Mouse (Mus musculus) MEL (cell line): Measurements from ENCODE around the gene Ndufa7.

Source experiments
- CTCF ChIP-seq, 3 experiments: IDR thresholded peaks in 2 of 3; conservative IDR thresholded peaks in 1 of 3; 2 replicates each; pipeline ENCODE4 v1.5.1; 2011 to 2012; ENCODE audit warnings: low read length in 3 of 3, low read depth in 2 of 3, mild to moderate bottlenecking in 2 of 3, improper control_type of control experiment in 1 of 3, inconsistent platforms in 1 of 3, mixed read lengths in 1 of 3, moderate library complexity in 1 of 3; ENCODE audit not compliant: control insufficient read depth in 1 of 3, insufficient read depth in 1 of 3, poor library complexity in 1 of 3, severe bottlenecking in 1 of 3
- HCFC1 ChIP-seq: IDR thresholded peaks from 2 replicates; pipeline ENCODE4 v1.6.1; 2012; ENCODE audit warnings: low read depth, mild to moderate bottlenecking, inconsistent platforms, low read length, improper control_type of control experiment, moderate library complexity
- MAX ChIP-seq: IDR thresholded peaks from 2 replicates; pipeline ENCODE4 v1.6.1; 2011; ENCODE audit warnings: low read length, improper control_type of control experiment
- MYB ChIP-seq: IDR thresholded peaks from 2 replicates; pipeline ENCODE4 v1.6.1; 2011; ENCODE audit warnings: mild to moderate bottlenecking, low read depth, low read length, improper control_type of control experiment
- POLR2A ChIP-seq, 2 experiments: IDR thresholded peaks; 2 replicates each; pipeline ENCODE4 v1.6.1; 2011 to 2012; ENCODE audit warnings: low read length in 2 of 2, mild to moderate bottlenecking in 2 of 2, control low read depth in 1 of 2, improper control_type of control experiment in 1 of 2, low read depth in 1 of 2, moderate library complexity in 1 of 2; ENCODE audit not compliant: control insufficient read depth in 1 of 2, insufficient read depth in 1 of 2, poor library complexity in 1 of 2

- no peak for TF ChIP-seq CTCF (IDR thresholded peaks at IDR 0.05 in 2 of 3, conservative IDR thresholded peaks at IDR 0.05 in 1 of 3; ENCODE audit: control insufficient read depth in 1 of 3, insufficient read depth in 1 of 3, low read depth in 2 of 3, low read length in 3 of 3, poor library complexity in 1 of 3, severe bottlenecking in 1 of 3)
- no peak for TF ChIP-seq POLR2A (IDR thresholded peaks at IDR 0.05; ENCODE audit: control insufficient read depth in 1 of 2, insufficient read depth in 1 of 2, low read depth in 1 of 2, low read length in 2 of 2, poor library complexity in 1 of 2)
- TF ChIP-seq MAX = no peak
- no peak for TF ChIP-seq MYB
- TF ChIP-seq HCFC1 = no peak
Observed at GRCm38 (mm10) chr17:33815399-33815798, 9.0 kb upstream of the Ndufa7 start.
